Mouse (Mus musculus): Measurements from ENCODE around the gene Cyp3a41b.
"Not testable (repeated sequence)": the region's sequence is repeated elsewhere in the genome, so short reads cannot be mapped to it uniquely, and the experiment has no call there.

Gene Cyp3a41b

DNA sequence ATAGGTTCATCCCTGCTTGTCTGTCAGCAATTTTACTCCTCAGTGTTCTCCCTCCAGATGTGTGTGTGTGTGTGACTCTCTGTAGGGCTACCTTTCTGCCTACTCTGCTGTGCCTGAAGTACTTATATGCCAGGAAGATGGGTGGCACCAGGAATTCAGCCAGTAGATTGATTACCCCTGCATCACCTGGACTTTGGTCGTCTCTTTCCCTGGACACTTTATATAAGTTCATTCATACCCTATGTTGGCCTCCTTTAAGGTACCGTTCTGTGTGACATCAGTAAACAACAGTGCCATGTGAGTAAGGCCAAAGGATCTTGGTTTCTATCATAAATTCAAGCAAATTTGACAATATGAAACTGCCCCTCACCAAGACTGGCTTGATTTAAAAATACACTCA, at the start of gene Cyp3a41b:
Gene Cyp3a41b (minus strand): TSS at position 101 of the 400 bp plus-strand sequence.
- DNase-seq (ENCODE audit: low read depth, low spot score), result not testable (repeated sequence)

DNA sequence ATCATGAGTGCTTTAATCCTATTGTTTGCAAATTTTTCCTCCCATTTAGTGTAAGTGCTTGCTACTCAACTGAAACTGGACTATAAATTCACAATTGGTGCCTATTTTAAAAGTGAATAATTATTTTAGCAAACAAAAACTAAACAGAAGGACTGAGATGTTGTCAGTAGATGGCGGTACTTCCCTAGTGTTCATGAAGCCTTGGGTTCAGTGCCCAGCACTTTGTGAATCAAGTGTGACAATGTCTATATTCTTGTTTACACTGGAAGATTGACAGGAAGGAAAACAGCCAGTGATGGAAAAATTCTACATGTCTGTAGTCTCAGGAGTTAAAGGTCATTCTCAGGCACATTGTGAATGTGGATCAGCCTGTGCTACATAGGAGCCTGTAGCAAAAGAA, 47.8 kb upstream of the Cyp3a41b start:
- not testable (repeated sequence) for DNase-seq (ENCODE audit: low read depth, low spot score)

DNA sequence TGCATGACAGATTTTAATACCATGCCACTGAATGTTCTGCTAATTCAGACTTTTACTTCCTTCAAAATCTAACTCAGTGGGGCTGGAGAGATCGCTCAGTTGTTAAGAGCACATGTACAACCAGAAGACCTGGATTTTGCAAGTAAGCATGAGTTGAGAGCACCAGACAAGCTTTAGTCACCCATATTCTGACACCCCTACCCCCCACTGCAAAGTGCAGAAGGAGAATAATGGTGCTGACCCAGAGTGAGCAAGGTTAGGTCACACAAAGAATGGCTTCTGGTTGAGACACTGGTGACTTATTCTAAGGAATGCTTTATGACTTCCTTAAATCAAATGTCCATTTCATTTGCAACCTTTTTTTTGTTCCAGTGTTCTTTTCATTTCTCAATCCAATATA, 20.4 kb upstream of the Cyp3a41b start:
- not testable (repeated sequence) for DNase-seq (ENCODE audit: low read depth, low spot score)

DNA sequence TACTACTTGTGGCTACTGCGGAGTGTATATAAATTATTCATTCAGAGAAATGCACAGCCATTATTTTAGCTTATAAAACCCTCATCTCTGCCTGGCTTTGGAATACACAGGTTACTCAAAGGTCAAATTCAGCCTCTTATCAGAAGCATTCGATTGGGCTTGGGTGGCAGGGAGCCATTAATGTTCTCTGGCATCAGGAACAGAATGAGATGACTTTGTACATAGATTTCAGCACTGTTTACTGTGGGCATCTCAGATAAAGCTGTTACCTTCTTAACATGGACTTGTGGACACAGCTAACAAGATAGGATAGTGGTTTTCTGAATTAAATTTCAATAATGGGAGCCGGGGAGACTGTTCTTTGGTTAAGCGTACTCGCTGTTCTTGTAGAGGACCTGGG, 13.3 kb upstream of the Cyp3a41b start:
- DNase-seq (ENCODE audit: low read depth, low spot score), result not testable (repeated sequence)

DNA sequence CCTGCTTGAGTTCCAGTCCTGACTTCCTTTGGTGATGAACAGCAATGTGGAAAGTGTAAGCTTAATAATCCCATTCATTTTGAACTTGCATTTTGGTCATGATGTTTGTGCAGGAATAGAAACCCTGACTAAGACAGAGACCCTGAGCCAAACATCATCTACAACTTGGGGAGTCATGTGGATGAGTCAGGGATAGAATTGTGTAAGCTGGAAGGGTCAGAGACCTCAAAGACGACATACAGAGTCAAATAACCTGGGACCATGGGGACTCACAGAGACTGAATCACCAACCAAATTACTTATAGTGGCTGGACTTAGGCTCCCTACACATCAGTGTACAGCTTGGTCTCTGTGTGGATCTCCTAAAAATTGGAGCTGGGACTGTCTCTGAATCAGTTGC, 7.2 kb downstream of the Cyp3a41b start:
- DNase-seq (ENCODE audit: low read depth, low spot score), result not testable (repeated sequence)

DNA sequence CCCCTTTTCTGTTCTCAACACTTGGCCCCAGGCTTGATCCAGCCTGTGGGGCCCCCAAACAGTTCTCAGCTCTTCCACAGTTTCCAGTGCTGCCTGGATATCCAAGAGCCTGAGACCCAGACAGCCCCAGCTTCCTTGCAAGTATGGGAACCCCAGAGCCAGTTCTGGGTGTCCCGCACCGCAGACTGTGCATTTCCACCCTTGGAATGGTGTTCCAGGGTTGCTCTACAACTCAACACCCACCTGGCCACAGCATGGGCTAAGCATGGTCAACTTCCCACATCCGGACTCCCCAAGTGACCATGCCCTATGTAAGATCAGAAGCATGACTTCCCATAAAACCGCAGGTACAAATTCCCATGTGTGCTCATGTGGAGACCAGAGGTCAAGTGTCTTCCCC, 8.9 kb downstream of the Cyp3a41b start:
- DNase-seq (ENCODE audit: low read depth, low spot score), result not testable (repeated sequence)

DNA sequence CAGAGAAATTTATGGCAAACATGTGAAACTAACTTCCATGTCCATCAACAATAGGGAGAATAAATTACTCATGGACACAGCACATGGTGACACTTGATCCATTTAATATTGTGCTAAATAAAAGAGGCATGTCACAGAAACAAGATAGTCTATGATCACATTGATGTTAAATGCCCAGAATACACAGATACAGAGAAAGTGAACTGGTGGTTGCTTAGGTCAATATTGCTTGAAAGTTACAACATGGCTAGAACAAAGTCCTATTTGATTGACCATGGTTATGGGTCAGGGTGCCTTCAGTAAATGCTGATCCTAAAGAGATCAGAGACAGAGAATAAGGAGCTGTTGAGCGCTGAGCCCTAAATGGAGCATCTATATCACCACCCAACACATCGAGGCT, 12.6 kb downstream of the Cyp3a41b start:
- not testable (repeated sequence) for DNase-seq (ENCODE audit: low read depth, low spot score)

Measured in forelimb bud, embryonic 11.5 days (tissue).